Mouse (Mus musculus) lung, postnatal 0 days (tissue): ENCODE measurements around the gene Rpp14. TPM values are rescaled to one million over a fixed set of nuclear protein-coding genes. Genes with fewer than 3 reads are reported as not detected.

Experiments used
- ATAC-seq: fragments of 200-750 bp; cut with Nextera tagmentation; 2 replicates; pipeline ENCODE4 v1.8.0; 2017; ENCODE audit warnings: moderate library complexity
- DNase-seq: peaks from one replicate; pipeline ENCODE4 v3.0.0-alpha.2; 2016; ENCODE audit warnings: low spot score
- H3K27ac ChIP-seq: fragments of 300-500 bp; sonication (generic); 2 replicates; pipeline ENCODE4 v1.5.1; 2014; ENCODE audit warnings: antibody characterized with exemption, mild to moderate bottlenecking, low read length, mixed read lengths
- H3K27me3 ChIP-seq: fragments of 300-500 bp; sonication (generic); replicated peaks from 2 replicates; pipeline ENCODE4 v1.6.1; 2014; ENCODE audit warnings: low read length, mixed read lengths; ENCODE audit not compliant: insufficient read depth
- H3K36me3 ChIP-seq: fragments of 300-500 bp; sonication (generic); 2 replicates; pipeline ENCODE4 v1.6.1; 2014; ENCODE audit warnings: low read length, mixed read lengths; ENCODE audit not compliant: insufficient read depth
- H3K4me1 ChIP-seq: fragments of 300-500 bp; sonication (generic); 2 replicates; pipeline ENCODE4 v1.6.1; 2014; ENCODE audit warnings: antibody characterized with exemption, low read depth, low read length, mixed read lengths; ENCODE audit not compliant: insufficient read depth
- H3K4me2 ChIP-seq: fragments of 300-500 bp; sonication (generic); replicated peaks from 2 replicates; pipeline ENCODE4 v1.6.1; 2014; ENCODE audit warnings: low read depth, mild to moderate bottlenecking, low read length, moderate library complexity, mixed read lengths
- H3K4me3 ChIP-seq: fragments of 300-500 bp; sonication (generic); 2 replicates; pipeline ENCODE4 v1.5.1; 2014; ENCODE audit warnings: low read depth, low read length
- H3K9ac ChIP-seq: fragments of 300-500 bp; sonication (generic); replicated peaks from 2 replicates; pipeline ENCODE4 v1.6.1; 2014; ENCODE audit warnings: low read depth, mild to moderate bottlenecking
- H3K9me3 ChIP-seq: fragments of 300-500 bp; sonication (generic); 2 replicates; pipeline ENCODE4 v1.6.1; 2016; ENCODE audit warnings: low read length, mixed read lengths
- CTCF ChIP-seq: IDR thresholded peaks from 2 replicates; pipeline ENCODE4 v1.5.1; 2016; ENCODE audit warnings: antibody characterized with exemption, mild to moderate bottlenecking
- EP300 ChIP-seq: IDR thresholded peaks from 2 replicates; pipeline ENCODE4 v1.6.1; 2016; ENCODE audit warnings: antibody characterized with exemption, mild to moderate bottlenecking, control low read depth
- WGBS: fragments of 180-500 bp; shearing (Covaris S2); extraction: QIAGEN DNeasy Blood & Tissue Kit; methylation state at CpG from one replicate; pipeline ENCODE4 v1.1.7; 2014; 5-methylcytosine and 5-hydroxymethylcytosine counted together
- polyA plus RNA-seq: library from polyadenylated mRNA; unstranded; fragments of >200 nt; fragmentation: Nextera tagmentation; extraction: Ambion mirVana; gene quantifications from 2 replicates; pipeline ENCODE4 v1.2.1, GENCODE M21; 2015

Gene Rpp14
- polyA plus RNA-seq, 1 experiment from 2014 or later, result 37.6 TPM

DNA sequence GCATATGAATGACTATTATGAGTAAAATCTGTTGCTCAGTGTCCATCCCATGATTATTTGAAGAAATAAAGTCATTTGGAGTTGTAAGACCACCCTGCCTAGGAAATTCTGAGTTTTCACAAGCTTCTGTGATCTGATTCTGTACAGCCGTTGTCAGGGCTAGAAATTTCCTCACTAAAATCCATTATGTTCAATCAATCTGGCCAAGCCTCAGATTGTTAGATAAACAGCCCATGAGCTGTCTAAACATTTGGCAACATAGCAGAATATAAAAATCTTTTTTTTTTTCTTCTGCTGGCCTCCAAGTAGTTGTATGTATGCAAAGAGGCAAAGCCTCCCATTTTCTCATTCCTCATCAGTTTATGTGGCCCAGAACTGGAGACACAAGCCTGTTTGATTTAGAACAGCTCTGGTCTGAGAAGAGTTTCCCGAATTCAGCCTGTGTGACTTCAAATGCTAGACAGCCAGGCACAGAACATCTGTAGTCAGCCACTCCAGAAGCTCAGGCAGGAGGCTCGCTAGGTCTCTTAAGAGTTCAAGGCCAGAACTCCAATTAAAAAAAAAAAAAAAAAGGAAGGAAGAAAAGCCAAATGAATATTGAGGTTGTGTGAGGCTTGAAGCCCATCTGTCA lies 14.9 kb downstream of the Rpp14 start:
- H3K9me3 ChIP-seq, result no peaks in the 10 kb centered on the region
- 0 out of 2 replicates have a peak, but pooled peaks have one; percentile 2 for ATAC-seq
- TF ChIP-seq CTCF (no peak), EP300 (no peak)
- no peaks in the 10 kb centered on the region for H3K27me3 ChIP-seq
- DNase-seq, result peak; percentile 73
- H3K4me1 ChIP-seq, result peaks cover 10% of the 10 kb centered on the region; the same call in 1 of the 2 replicates
- 28% methylated on average over 3 of the region's 3 CpGs for WGBS
- peak overlapping the region; percentile 48 for H3K4me2 ChIP-seq
- H3K4me3 ChIP-seq, result no peak overlapping the region
- H3K9ac ChIP-seq, result 0 out of 2 replicates have a peak overlapping the region, but pooled peaks have one; percentile 9
- H3K27ac ChIP-seq, result peak overlapping the region; percentile 81
- H3K36me3 ChIP-seq, result peaks cover 7% of the 10 kb centered on the region; the same call in 1 of the 2 replicates

DNA sequence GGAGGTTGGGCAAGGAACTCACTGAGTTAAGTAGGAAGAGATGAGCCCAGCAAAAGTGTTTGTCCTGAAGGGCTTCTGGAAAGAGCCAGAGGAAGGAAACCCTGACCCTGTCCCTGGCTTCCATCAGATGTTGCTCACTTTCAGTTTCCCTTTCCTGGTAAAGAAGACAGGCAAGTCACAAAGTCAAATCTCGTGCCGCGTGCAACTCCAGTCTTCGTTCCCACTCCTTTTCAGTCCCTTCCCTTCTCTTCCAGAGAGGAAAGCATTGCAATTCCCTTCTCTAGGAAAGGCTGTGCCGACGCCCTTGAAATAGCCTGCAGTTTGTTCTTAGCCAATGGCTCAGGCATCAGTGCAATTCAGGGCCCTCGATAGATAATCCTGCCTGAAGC lies 15.4 kb downstream of the Rpp14 start:
- H3K36me3 ChIP-seq, result peaks cover 2% of the 10 kb centered on the region; the same call in 1 of the 2 replicates
- H3K9ac ChIP-seq, result peak overlapping the region; percentile 9; the same call in 1 of the 2 replicates
- H3K4me3 ChIP-seq, result peak overlapping the region; percentile 8; the same call in 1 of the 2 replicates
- WGBS, result 26% methylated on average over 7 of the region's 7 CpGs
- H3K27ac ChIP-seq, result peak overlapping the region; percentile 81
- peaks cover 10% of the 10 kb centered on the region; the same call in 1 of the 2 replicates for H3K4me1 ChIP-seq
- H3K9me3 ChIP-seq, result no peaks in the 10 kb centered on the region
- TF ChIP-seq EP300 (no peak), CTCF (no peak)
- no peaks in the 10 kb centered on the region for H3K27me3 ChIP-seq
- ATAC-seq, result peak; percentile 22; the same call in 1 of the 2 replicates
- DNase-seq, result peak; percentile 80
- peak overlapping the region; percentile 48 for H3K4me2 ChIP-seq

DNA sequence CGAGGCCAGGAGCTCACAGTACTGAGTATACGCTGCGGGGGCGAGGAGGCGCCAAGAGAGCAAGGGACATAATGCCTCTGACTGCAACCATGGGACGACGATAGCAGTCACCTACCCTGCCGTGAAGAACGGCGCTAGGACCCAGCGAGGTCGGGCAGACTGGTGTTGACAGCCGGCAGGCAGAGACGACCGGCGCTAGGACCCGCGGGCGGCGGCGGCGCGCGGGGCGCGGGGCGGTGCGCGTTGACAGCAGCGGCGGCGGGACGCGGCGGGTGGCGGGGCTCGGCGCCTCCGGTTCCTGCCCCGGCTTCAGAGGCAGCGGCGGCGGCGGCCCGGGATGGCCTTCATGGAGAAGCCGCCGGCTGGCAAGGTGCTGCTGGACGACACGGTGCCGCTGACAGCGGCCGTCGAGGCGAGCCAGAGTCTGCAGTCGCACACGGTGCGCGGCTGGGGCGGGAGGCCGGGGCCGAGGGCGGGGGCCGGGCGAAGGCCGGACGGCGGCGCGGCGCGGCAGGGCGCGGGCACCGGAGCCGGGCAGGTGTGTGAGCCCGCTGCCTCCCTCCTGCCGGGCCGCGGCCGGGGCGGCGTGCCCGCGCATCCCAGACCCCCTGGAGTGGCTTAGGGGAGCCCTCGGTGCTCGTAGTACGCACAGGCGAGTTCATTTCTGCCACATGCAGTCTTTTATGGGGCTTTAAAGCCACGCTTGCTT lies 18.0 kb downstream of the Rpp14 start, which contains the start of gene Pxk:
Gene Pxk (plus strand): TSS at position 234 of the 709 bp plus-strand sequence.
- ATAC-seq (peak; percentile 91), DNase-seq (peak; percentile 92)
- under 1% methylated on average over 58 of the region's 89 CpGs for WGBS
- H3K9ac ChIP-seq, result peak within 1 kb of the TSS; percentile 65
- H3K36me3 ChIP-seq, result no peaks in the 10 kb centered on the region
- H3K4me1 ChIP-seq, result peaks cover 13% of the 10 kb centered on the region; the same call in 1 of the 2 replicates
- TF ChIP-seq EP300 (no peak), CTCF (no peak)
- no peaks in the 10 kb centered on the region for H3K27me3 ChIP-seq
- H3K4me2 ChIP-seq, result peak within 1 kb of the TSS; percentile 67
- H3K27ac ChIP-seq, result peak within 1 kb of the TSS; percentile 82
- H3K4me3 ChIP-seq, result peak within 1 kb of the TSS; percentile 91
- H3K9me3 ChIP-seq, result no peaks in the 10 kb centered on the region

DNA sequence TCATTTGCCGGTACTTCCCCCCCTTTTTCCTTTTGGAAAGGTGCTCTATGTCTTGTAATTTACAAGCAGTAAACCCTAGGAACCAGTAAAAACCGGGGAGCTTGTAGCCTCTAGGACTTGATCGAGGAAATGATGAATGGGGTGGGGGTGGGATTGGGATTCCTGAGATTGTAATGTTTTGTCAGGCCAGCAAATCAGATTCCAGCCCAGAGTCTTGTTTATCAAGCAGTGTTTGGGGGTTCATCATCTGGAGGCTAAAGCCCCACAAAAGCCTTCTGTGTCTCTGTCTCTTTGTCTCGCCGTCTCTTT lies 18.5 kb downstream of the Rpp14 start:
- H3K36me3 ChIP-seq, result no peaks in the 10 kb centered on the region
- H3K4me1 ChIP-seq, result peaks cover 13% of the 10 kb centered on the region; the same call in 1 of the 2 replicates
- no peak for TF ChIP-seq EP300
- TF ChIP-seq CTCF, result no peak
- ATAC-seq (no peak), DNase-seq (peak; percentile 50)
- peak overlapping the region; percentile 67 for H3K4me2 ChIP-seq
- H3K9ac ChIP-seq, result peak overlapping the region; percentile 65
- H3K27ac ChIP-seq, result peak overlapping the region; percentile 82
- 2% methylated on average over 5 of the region's 5 CpGs for WGBS
- peak overlapping the region; percentile 91 for H3K4me3 ChIP-seq
- H3K9me3 ChIP-seq, result no peaks in the 10 kb centered on the region
- H3K27me3 ChIP-seq, result no peaks in the 10 kb centered on the region

DNA sequence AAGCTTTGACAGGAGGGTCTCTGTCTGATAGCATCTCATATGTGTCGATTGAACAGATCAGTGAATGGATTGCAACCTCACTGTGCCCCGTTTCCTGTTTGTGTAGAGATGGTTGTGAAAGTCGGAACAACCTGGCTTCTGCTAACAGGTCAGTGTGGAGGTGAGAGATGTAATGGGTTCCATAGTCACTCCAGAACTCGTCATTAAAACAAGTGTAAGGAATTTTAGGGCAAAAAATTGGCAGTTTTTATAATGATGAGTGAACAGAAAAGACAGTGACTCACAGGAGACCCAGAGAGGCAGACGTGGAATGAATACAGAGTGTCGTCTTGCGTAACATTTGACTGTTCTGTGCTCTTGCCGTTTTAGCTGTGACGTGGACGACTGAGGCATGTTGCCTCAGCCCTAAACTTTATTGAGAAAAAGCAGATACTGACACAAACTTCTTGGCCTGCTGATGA lies 19.4 kb downstream of the Rpp14 start:
- Histone ChIP-seq H3K36me3 (no peaks in the 10 kb centered on the region), H3K4me2 (peak overlapping the region; percentile 67), H3K9ac (0 out of 2 replicates have a peak overlapping the region, but pooled peaks have one; percentile 65), H3K4me3 (peak overlapping the region; percentile 91; the same call in 1 of the 2 replicates), H3K27me3 (no peaks in the 10 kb centered on the region), H3K4me1 (peaks cover 13% of the 10 kb centered on the region; the same call in 1 of the 2 replicates), H3K27ac (0 out of 2 replicates have a peak overlapping the region, but pooled peaks have one; percentile 20), H3K9me3 (no peaks in the 10 kb centered on the region)
- DNase-seq (peak; percentile 91), ATAC-seq (peak; percentile 50)
- TF ChIP-seq CTCF (no peak), EP300 (peak; percentile 23; the same call in 1 of the 2 replicates)
- WGBS, result 34% methylated on average over 10 of the region's 10 CpGs

DNA sequence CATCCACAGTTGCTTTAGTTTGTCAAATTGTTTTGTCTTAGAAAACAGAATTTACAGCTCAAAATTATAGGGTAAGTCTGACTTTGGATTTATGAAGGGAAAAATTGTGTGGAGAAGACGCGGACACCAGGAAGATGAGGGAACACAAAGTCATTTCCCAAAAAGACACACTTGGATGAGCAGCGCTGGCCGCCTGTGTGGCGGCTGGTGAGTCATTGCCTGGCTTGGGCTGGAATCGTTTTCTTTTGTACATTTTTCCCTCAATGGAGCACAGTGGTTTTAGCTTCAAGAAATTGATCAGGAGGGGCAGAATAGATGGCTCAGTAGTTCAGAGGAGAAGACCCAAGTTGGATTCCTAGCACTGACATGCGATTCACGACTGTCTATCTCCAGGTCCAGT lies 21.7 kb downstream of the Rpp14 start:
- ATAC-seq (no peak), DNase-seq (no peak)
- TF ChIP-seq CTCF (no peak), EP300 (no peak)
- Histone ChIP-seq H3K36me3 (no peaks in the 10 kb centered on the region), H3K4me3 (no peak overlapping the region), H3K9ac (no peak overlapping the region), H3K9me3 (no peaks in the 10 kb centered on the region), H3K27ac (no peak overlapping the region), H3K4me2 (no peak overlapping the region), H3K27me3 (no peaks in the 10 kb centered on the region), H3K4me1 (peaks cover 7% of the 10 kb centered on the region; the same call in 1 of the 2 replicates)
- WGBS, result 88% methylated on average over 8 of the region's 8 CpGs
